Mouse (Mus musculus) MEL (cell line): Measurements from ENCODE around the gene Hmcn2. TPM values are rescaled to one million over a fixed set of nuclear protein-coding genes. Genes with fewer than 3 reads are reported as not detected.

Experiments used
- DNase-seq: peaks from one replicate; pipeline ENCODE4 v3.0.0; 2011; ENCODE audit warnings: low read depth, low spot score
- H3K27ac ChIP-seq: 2 replicates; pipeline ENCODE4 v1.5.1; 2012; ENCODE audit warnings: low read depth, mild to moderate bottlenecking, control low read depth, low read length, moderate library complexity; ENCODE audit not compliant: control insufficient read depth
- H3K27me3 ChIP-seq, 2 experiments: fragments of 150-350 bp in 1 of 2; sonication (generic) in 1 of 2; 2 replicates each; pipeline ENCODE4 v1.6.1; 2012; ENCODE audit warnings: low read length in 2 of 2, mild to moderate bottlenecking in 2 of 2, improper control_type of control experiment in 1 of 2, moderate library complexity in 1 of 2; ENCODE audit not compliant: insufficient read depth in 2 of 2, control insufficient read depth in 1 of 2
- H3K36me3 ChIP-seq, 2 experiments: 2 replicates each; pipeline ENCODE4 v1.6.1; 2012 to 2014; ENCODE audit warnings: low read length in 2 of 2, improper control_type of control experiment in 1 of 2, inconsistent platforms in 1 of 2, mild to moderate bottlenecking in 1 of 2; ENCODE audit not compliant: insufficient read depth in 2 of 2, control insufficient read depth in 1 of 2
- H3K4me1 ChIP-seq, 2 experiments: fragments of 150-350 bp in 1 of 2; sonication (generic) in 1 of 2; 2 replicates each; pipeline ENCODE4 v1.6.1; 2012; ENCODE audit warnings: low read length in 2 of 2, improper control_type of control experiment in 1 of 2, mild to moderate bottlenecking in 1 of 2; ENCODE audit not compliant: insufficient read depth in 2 of 2, control insufficient read depth in 1 of 2
- H3K4me3 ChIP-seq, 2 experiments: fragments of 150-350 bp in 1 of 2; sonication (generic) in 1 of 2; 2 replicates each; pipeline ENCODE4 v1.5.1; 2012; ENCODE audit warnings: low read depth in 2 of 2, low read length in 2 of 2, mild to moderate bottlenecking in 2 of 2, moderate library complexity in 2 of 2, control low read depth in 1 of 2, improper control_type of control experiment in 1 of 2; ENCODE audit not compliant: control insufficient read depth in 1 of 2, insufficient read depth in 1 of 2
- H3K79me2 ChIP-seq: 2 replicates; pipeline ENCODE4 v1.6.1; 2012; ENCODE audit warnings: mild to moderate bottlenecking, low read length, moderate library complexity; ENCODE audit not compliant: control insufficient read depth, poor library complexity, insufficient read depth
- H3K9ac ChIP-seq: 2 replicates; pipeline ENCODE4 v1.6.1; 2012; ENCODE audit warnings: low read depth, mild to moderate bottlenecking, control low read depth, low read length, moderate library complexity; ENCODE audit not compliant: control insufficient read depth, poor library complexity, severe bottlenecking
- H3K9me3 ChIP-seq: fragments of 150-350 bp; sonication (generic); replicated peaks from 2 replicates; pipeline ENCODE4 v1.6.1; 2012; ENCODE audit warnings: mild to moderate bottlenecking, low read length, improper control_type of control experiment, moderate library complexity; ENCODE audit not compliant: insufficient read depth
- CHD2 ChIP-seq: IDR thresholded peaks from 2 replicates; pipeline ENCODE4 v1.6.1; 2011; ENCODE audit warnings: low read length, improper control_type of control experiment
- CTCF ChIP-seq, 3 experiments: IDR thresholded peaks in 2 of 3; conservative IDR thresholded peaks in 1 of 3; 2 replicates each; pipeline ENCODE4 v1.5.1; 2011 to 2012; ENCODE audit warnings: low read length in 3 of 3, low read depth in 2 of 3, mild to moderate bottlenecking in 2 of 3, improper control_type of control experiment in 1 of 3, inconsistent platforms in 1 of 3, mixed read lengths in 1 of 3, moderate library complexity in 1 of 3; ENCODE audit not compliant: control insufficient read depth in 1 of 3, insufficient read depth in 1 of 3, poor library complexity in 1 of 3, severe bottlenecking in 1 of 3
- E2F4 ChIP-seq: IDR thresholded peaks from 2 replicates; pipeline ENCODE4 v1.6.1; 2011; ENCODE audit warnings: low read depth, low read length, improper control_type of control experiment, borderline replicate concordance
- ELF1 ChIP-seq: IDR thresholded peaks from 2 replicates; pipeline ENCODE4 v1.6.1; 2014; ENCODE audit warnings: low read depth, mild to moderate bottlenecking, inconsistent platforms, low read length, improper control_type of control experiment, moderate library complexity
- MAX ChIP-seq: IDR thresholded peaks from 2 replicates; pipeline ENCODE4 v1.6.1; 2011; ENCODE audit warnings: low read length, improper control_type of control experiment
- MYB ChIP-seq: IDR thresholded peaks from 2 replicates; pipeline ENCODE4 v1.6.1; 2011; ENCODE audit warnings: mild to moderate bottlenecking, low read depth, low read length, improper control_type of control experiment
- POLR2AphosphoS5 ChIP-seq: IDR thresholded peaks from 2 replicates; pipeline ENCODE4 v1.6.1; 2012; ENCODE audit warnings: low read depth, borderline replicate concordance, mild to moderate bottlenecking, inconsistent platforms, low read length, moderate library complexity, mixed read lengths
- SIN3A ChIP-seq: IDR thresholded peaks from 2 replicates; pipeline ENCODE4 v1.6.1; 2012; ENCODE audit warnings: low read length, improper control_type of control experiment, inconsistent platforms
- USF2 ChIP-seq, 2 experiments: IDR thresholded peaks; 2 replicates each; pipeline ENCODE4 v1.6.1; 2011 to 2012; ENCODE audit warnings: improper control_type of control experiment in 2 of 2, low read length in 2 of 2, borderline replicate concordance in 1 of 2, inconsistent platforms in 1 of 2, low read depth in 1 of 2, mild to moderate bottlenecking in 1 of 2; ENCODE audit not compliant: insufficient read depth in 1 of 2
- polyA plus RNA-seq, 2 experiments: library from polyadenylated mRNA; stranded (reverse) in 1 of 2; unstranded in 1 of 2; fragments of >175 nt in 1 of 2; fragments of >200 nt in 1 of 2; gene quantifications; 2 replicates each; pipeline versions ENCODE4 v1.2.1 to v1.2.4; 2012; ENCODE audit warnings: low replicate concordance in 2 of 2, low read depth in 1 of 2; ENCODE audit not compliant: insufficient read length in 2 of 2, insufficient read depth in 1 of 2, missing spikeins in 1 of 2
- total RNA-seq: library from RNA; depleted of rRNA; stranded (reverse); fragments of 300-350 nt; gene quantifications from 2 replicates; pipeline ENCODE4 v1.2.3, GENCODE M21; 2012

Gene Hmcn2
- total and polyA plus RNA-seq, 3 experiments: 0.18 TPM; not detected in 2

GRCm38 (mm10) chr2:31499327-31500291 lies 185.4 kb downstream of the Hmcn2 start:
- TF ChIP-seq MAX: no peak
- TF ChIP-seq CTCF (IDR thresholded peaks at IDR 0.05 in 2 of 3, conservative IDR thresholded peaks at IDR 0.05 in 1 of 3; ENCODE audit: control insufficient read depth in 1 of 3, insufficient read depth in 1 of 3, low read depth in 2 of 3, low read length in 3 of 3, poor library complexity in 1 of 3, severe bottlenecking in 1 of 3): no peak
- no peaks in the 10 kb centered on the region for H3K79me2 ChIP-seq
- no peak overlapping the region for H3K4me3 ChIP-seq
- H3K36me3 ChIP-seq: peaks cover 0 to 4% of the 10 kb centered on the region in 2 experiments; a peak in 3 of 4 replicates
- no peak overlapping the region for H3K9ac ChIP-seq
- no peak for DNase-seq
- H3K27ac ChIP-seq: no peak overlapping the region
- no peaks in the 10 kb centered on the region for H3K27me3 ChIP-seq
- H3K4me1 ChIP-seq: peaks cover 0 to 13% of the 10 kb centered on the region in 2 experiments; a peak in 2 of 4 replicates
- no peaks in the 10 kb centered on the region for H3K9me3 ChIP-seq

- TF ChIP-seq MYB (no peak), SIN3A (no peak), USF2 (IDR thresholded peaks at IDR 0.05; ENCODE audit: borderline replicate concordance in 1 of 2, insufficient read depth in 1 of 2, low read depth in 1 of 2, low read length in 2 of 2) (no peak), CHD2 (no peak), ELF1 (no peak), CTCF (IDR thresholded peaks at IDR 0.05 in 2 of 3, conservative IDR thresholded peaks at IDR 0.05 in 1 of 3; ENCODE audit: control insufficient read depth in 1 of 3, insufficient read depth in 1 of 3, low read depth in 2 of 3, low read length in 3 of 3, poor library complexity in 1 of 3, severe bottlenecking in 1 of 3) (no peak)
- DNase-seq: no peak
- no peak overlapping the region for H3K4me3 ChIP-seq
- no peaks in the 10 kb centered on the region for H3K27me3 ChIP-seq
- no peaks in the 10 kb centered on the region for H3K9me3 ChIP-seq
- H3K4me1 ChIP-seq: peaks cover 0 to 13% of the 10 kb centered on the region in 2 experiments; a peak in 2 of 4 replicates
- H3K79me2 ChIP-seq: no peaks in the 10 kb centered on the region
- no peak overlapping the region for H3K27ac ChIP-seq
- peaks cover 0 to 4% of the 10 kb centered on the region in 2 experiments; a peak in 3 of 4 replicates for H3K36me3 ChIP-seq
- H3K9ac ChIP-seq: no peak overlapping the region
Measured at GRCm38 (mm10) chr2:31500292-31501204, 186.3 kb downstream of the Hmcn2 start.

GRCm38 (mm10) chr2:31501448-31502130 lies 187.4 kb downstream of the Hmcn2 start:
- peaks cover 0 to 4% of the 10 kb centered on the region in 2 experiments; a peak in 3 of 4 replicates for H3K36me3 ChIP-seq
- H3K27me3 ChIP-seq: no peaks in the 10 kb centered on the region
- H3K27ac ChIP-seq: no peak overlapping the region
- no peaks in the 10 kb centered on the region for H3K79me2 ChIP-seq
- H3K9me3 ChIP-seq: no peaks in the 10 kb centered on the region
- no peak overlapping the region for H3K9ac ChIP-seq
- H3K4me1 ChIP-seq: peaks cover 0 to 13% of the 10 kb centered on the region in 2 experiments; a peak in 2 of 4 replicates
- TF ChIP-seq CTCF (IDR thresholded peaks at IDR 0.05 in 2 of 3, conservative IDR thresholded peaks at IDR 0.05 in 1 of 3; ENCODE audit: control insufficient read depth in 1 of 3, insufficient read depth in 1 of 3, low read depth in 2 of 3, low read length in 3 of 3, poor library complexity in 1 of 3, severe bottlenecking in 1 of 3) (peak in 2 of 3 experiments; percentile 13 to 15; a peak in 1 of 6 replicates), POLR2AphosphoS5 (no peak), E2F4 (no peak)
- H3K4me3 ChIP-seq: no peak overlapping the region
- DNase-seq: peak; percentile 14
